Mouse (Mus musculus) stomach, postnatal 0 days (tissue): ENCODE data around the gene Ccm2.

Experiments
- CTCF ChIP-seq: IDR thresholded peaks from 2 replicates; pipeline ENCODE4 v1.5.1; 2016; ENCODE audit warnings: antibody characterized with exemption, low read depth, mild to moderate bottlenecking, moderate library complexity
- EP300 ChIP-seq: optimal IDR thresholded peaks from 2 replicates; pipeline ENCODE3; 2016; ENCODE audit warnings: antibody characterized with exemption

DNA sequence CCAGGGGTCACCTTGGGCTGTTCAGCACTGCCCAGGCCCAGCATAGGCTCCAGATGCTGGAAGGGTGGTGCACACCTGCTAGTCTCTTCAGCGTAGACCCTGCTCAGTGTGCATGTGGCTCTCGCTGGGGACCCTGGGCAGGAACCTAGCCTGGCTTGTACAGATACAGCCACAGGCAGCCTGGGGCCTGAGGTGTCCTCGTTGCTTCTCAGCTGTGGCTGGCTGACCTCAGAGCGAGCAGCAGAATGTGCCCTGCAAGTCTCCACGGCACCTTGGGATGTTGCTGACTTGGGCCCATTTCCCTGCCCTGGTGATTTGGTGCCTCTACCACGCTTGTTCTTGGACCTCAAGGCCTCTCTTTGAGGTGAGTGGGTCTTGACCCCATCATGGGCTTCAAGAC is 53.1 kb downstream of the Ccm2 start:
- no peak for TF ChIP-seq CTCF
- TF ChIP-seq EP300 = no peak
